Mouse (Mus musculus) brain, adult 10 weeks (tissue): ENCODE results near the gene Catsper4. TPM values are rescaled to one million over a fixed set of nuclear protein-coding genes. Genes with fewer than 3 reads are reported as not detected.

Source experiments
- polyA plus RNA-seq: library from polyadenylated mRNA; stranded (reverse); fragments of 350-450 nt; fragmentation: Illumina TruSeq; extraction: RNeasy Lipid Tissue Mini Kit (QIAGEN cat#74804); gene quantifications from one replicate; pipeline ENCODE4 v1.2.3, GENCODE M21; 2015; ENCODE audit warnings: low read depth, low replicate concordance

Catsper4 gene
- polyA plus RNA-seq: not detected

DNA sequence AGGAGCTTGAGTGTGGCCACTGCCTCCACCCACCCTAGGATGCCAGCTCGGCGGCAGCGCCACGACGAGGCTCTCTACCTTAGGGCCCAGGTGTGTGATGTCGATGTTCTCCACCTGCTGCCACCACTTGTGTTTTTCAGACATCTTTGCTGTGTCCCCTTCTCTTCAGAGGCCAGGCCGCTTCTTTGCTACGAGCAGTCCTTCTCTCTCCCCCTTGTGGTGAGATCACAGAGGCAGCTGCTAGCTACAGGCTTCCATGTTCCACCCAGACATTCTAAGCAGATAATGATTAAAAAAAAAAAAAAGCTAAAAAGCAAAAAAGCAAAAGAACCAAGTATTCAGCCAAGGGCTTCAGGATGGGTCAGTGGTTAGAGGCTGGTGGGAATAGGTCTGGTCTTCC is at the start of gene Catsper4:
Gene Catsper4, minus strand, starts transcription at position 190 of the 400 bp plus-strand sequence.

DNA sequence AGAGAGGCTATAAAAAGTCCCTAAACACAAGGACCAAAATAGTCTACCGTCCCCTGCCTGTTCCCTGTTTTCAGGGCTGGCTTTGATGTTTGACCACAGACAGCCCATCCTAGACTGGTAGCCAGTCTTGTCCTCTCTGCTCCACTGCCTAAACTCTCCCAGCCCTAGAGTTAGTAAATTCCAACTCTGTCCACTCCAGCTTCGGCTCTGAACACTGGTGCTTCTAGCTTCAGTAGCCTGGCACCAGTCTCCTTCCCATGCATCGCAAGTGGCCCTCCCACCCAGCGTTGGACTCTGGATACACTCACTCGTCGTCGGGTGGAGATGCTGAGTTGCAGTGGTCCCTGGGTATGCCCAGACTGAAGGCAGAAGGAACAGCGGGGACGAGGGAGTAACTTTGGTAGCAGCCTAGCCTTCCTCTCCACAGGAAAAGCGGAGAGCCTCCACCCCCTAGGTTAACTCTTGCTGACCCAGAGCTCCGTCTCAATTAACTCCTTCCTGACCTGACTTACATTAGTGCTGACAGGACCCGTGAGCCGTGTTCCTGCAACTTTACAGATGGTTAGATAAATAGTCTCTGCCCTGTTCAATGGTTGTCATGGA is 26.6 kb upstream of the Catsper4 start, which contains the start of gene Grrp1:
Gene Grrp1, minus strand, starts transcription at position 385 of the 603 bp plus-strand sequence.

DNA sequence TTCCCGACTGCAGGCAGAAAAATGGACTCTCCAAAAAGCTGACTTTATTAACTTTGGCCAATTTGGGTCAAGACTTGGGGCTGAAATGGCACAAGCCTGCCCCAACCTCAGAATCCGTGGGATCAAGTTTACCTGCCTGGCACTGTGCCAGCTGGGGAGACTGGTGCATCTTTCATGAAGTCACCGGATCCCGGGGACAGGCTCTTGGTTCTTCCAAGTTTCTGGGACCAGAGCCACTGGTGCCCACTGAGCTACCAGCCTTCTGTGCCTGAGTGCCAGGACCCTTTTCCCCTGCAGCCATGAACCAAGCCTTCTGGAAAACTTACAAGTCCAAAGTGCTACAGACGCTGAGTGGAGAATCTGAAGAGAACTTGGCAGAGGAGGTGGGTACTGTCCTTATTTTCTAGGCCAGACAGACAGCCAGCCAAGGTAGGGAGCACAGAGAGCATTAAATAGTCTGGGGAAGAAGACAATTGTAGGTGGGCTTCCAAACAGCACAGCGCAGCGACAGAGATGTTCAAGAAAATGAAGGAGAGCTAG is 19.6 kb upstream of the Catsper4 start, which contains the start of gene Gm30191:
Gene Gm30191, plus strand, starts transcription at position 217 of the 540 bp plus-strand sequence.

DNA sequence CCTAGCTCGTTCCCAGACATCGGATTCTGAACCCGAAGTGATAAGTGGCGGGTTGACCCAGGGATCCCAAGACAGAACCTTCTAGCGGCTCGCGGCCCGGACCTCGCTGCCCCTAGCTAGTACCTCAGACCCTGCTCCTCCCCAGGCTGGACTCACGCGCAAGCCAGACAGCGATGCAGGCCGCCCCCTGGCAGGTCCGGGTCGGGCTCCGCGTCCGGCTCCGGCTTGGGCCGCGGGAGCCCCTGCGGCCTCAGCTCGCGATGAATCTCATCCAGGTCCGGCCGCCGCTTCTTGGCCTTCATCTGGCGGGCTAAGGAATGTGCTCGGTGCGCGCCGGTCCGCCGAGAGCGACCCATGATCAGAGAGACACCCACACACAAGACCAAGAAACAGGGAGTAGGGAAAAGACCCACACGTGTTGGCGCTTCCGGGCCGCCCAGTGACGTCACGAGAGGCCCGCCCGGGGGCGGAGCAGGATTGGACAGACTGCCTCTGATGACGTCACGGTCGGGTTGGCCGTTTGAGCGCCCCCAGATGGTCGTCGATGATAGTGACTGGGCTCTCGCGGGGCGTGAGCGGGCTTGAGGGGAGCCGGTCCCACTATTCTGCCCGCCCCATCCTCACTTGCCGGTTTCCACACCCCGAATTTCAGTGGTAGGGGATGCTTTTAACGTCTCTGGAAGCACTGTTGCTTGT is 18.1 kb upstream of the Catsper4 start, which contains the start of gene Zfp593:
Gene Zfp593, minus strand, starts transcription at position 445 of the 696 bp plus-strand sequence.

DNA sequence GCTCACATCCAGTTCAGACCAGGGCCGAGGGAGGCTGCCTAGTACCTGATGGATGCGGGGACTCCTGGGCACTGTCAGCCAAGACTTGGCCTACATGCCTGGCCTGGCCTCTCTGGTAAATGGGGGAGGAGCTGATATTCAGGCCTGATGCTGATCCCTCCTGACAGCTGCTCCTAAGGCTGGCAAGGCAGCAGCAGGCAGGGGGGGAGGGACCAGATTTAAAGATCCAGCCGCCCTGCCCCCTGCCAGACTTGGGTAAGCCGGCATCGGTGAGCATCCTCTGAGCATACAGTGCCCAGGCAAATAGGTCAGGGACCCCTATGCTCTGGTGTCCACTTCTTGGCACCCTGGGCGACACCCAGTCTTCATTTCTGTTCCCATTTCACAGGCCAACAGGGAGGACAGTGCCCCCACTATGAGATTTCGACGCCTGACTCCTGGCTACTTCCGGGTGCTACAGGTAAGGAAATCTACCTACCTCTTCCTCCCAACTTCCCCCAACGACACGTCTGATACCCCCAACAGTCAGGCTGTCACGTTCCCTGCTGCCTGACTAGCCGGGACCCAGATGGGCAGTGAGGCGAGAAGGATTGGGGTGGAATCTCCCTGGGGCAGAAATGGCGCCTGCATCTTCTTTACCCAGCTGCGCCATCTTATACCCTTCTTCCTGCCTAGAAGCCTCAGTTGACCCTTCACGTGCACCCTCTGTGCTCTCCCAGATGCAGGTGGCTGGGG is 16.5 kb upstream of the Catsper4 start, which contains the start of gene E130218I03Rik:
Gene E130218I03Rik, plus strand, starts transcription at position 147 of the 735 bp plus-strand sequence.

DNA sequence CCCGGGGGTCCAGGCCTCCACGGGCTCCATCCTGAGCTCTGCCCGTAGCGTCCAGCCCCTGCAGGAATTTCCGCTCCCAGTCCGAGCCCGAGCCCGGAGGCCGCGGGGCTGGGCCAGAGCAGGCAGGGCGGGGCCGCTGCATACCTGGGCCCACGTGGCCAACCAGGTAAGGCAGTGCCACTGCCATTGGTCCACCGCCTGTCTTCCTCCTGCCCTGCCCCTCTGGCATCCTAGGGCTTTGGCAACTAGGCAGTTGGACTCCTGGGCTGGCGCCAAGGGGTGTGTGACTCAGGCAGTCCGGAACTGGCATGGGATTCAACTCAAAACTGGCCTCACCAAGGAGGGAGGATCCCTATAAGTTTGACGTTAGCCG is 11.1 kb upstream of the Catsper4 start, which contains the start of gene Cnksr1:
Gene Cnksr1, minus strand, starts transcription at position 121 of the 373 bp plus-strand sequence.

DNA sequence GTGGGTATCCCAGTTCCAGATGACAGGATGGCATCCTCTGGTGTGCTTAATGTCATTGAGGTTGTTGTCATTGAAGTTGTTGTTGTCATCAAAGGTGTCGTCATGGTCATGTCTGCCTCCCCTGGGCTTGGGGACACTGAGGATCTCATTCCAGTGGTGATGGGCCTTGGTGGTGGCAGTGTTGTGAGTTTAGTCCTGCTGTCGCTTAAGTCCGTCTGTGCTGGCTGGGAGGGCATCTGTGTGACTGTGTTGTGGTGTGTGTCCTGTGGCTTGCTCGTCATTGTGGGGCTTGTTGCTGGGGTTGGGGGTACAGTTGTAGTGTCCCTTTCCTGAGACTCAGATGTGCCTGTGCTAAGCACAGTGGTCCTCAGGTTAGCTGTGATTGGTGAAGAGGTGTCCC is 24.3 kb downstream of the Catsper4 start, which contains the start of gene Gm7534:
Gene Gm7534, minus strand, starts transcription at position 101 of the 400 bp plus-strand sequence.

Other genes with a start within 250 kb of the Catsper4 start
- gene Dhdds, start 226.5 kb downstream of the Catsper4 start, polyA plus RNA-seq: 54.8 TPM
- gene Lin28a, start 208.5 kb downstream of the Catsper4 start, polyA plus RNA-seq: 0.12 TPM
- not detected for gene Zfp683, start 173.5 kb downstream of the Catsper4 start, polyA plus RNA-seq
- gene Crybg2, start 166.6 kb downstream of the Catsper4 start, polyA plus RNA-seq: 3.2 TPM
- 9.8 TPM for gene Cd52, start 132.3 kb downstream of the Catsper4 start, polyA plus RNA-seq
- 19.3 TPM for gene Ubxn11, start 124.8 kb downstream of the Catsper4 start, polyA plus RNA-seq
- 286 TPM for gene Sh3bgrl3, start 98.6 kb downstream of the Catsper4 start, polyA plus RNA-seq
- 12.2 TPM for gene Cep85, start 40.3 kb downstream of the Catsper4 start, polyA plus RNA-seq
- gene Gm7534, start 24.4 kb downstream of the Catsper4 start, polyA plus RNA-seq: not detected
- gene Cnksr1, start 11.0 kb upstream of the Catsper4 start, polyA plus RNA-seq: 0.18 TPM
- gene E130218I03Rik, start 16.3 kb upstream of the Catsper4 start, polyA plus RNA-seq: not detected
- 12.3 TPM for gene Zfp593, start 18.2 kb upstream of the Catsper4 start, polyA plus RNA-seq
- not detected for gene Gm30191, start 19.6 kb upstream of the Catsper4 start, polyA plus RNA-seq
- 4.2 TPM for gene Grrp1, start 26.7 kb upstream of the Catsper4 start, polyA plus RNA-seq
- gene Pdik1l, start 60.5 kb upstream of the Catsper4 start, polyA plus RNA-seq: 11.7 TPM
- not detected for gene Trim63, start 87.7 kb upstream of the Catsper4 start, polyA plus RNA-seq
- not detected for gene Slc30a2, start 115.8 kb upstream of the Catsper4 start, polyA plus RNA-seq
- gene Extl1, start 156.5 kb upstream of the Catsper4 start, polyA plus RNA-seq: 32.5 TPM
- 6.1 TPM for gene Pafah2, start 168.9 kb upstream of the Catsper4 start, polyA plus RNA-seq
- gene Stmn1, start 240.9 kb upstream of the Catsper4 start, polyA plus RNA-seq: 1,473 TPM